Mouse (Mus musculus) forebrain, embryonic 10.5 days (tissue): ENCODE results near the gene Slc16a3. TPM values are rescaled to one million over a fixed set of nuclear protein-coding genes. Genes with fewer than 3 reads are reported as not detected.

ENCODE experiments used
- DNase-seq: peaks from one replicate; pipeline ENCODE4 v3.0.0-alpha.2; 2017; ENCODE audit warnings: low spot score; ENCODE audit errors: extremely low spot score
- H3K27ac ChIP-seq: fragments of 300-500 bp; sonication (generic); 2 replicates; pipeline ENCODE4 v1.5.1; 2016; ENCODE audit warnings: mild to moderate bottlenecking
- H3K27me3 ChIP-seq: fragments of 300-500 bp; sonication (generic); 2 replicates; pipeline ENCODE4 v1.6.1; 2016; ENCODE audit warnings: mild to moderate bottlenecking; ENCODE audit not compliant: poor library complexity, severe bottlenecking
- H3K36me3 ChIP-seq: fragments of 300-500 bp; sonication (generic); replicated peaks from 2 replicates; pipeline ENCODE4 v1.6.1; 2016; ENCODE audit warnings: mild to moderate bottlenecking, moderate library complexity
- H3K4me1 ChIP-seq: fragments of 300-500 bp; sonication (generic); 2 replicates; pipeline ENCODE4 v1.6.1; 2016
- H3K4me3 ChIP-seq: fragments of 300-500 bp; sonication (generic); 2 replicates; pipeline ENCODE4 v1.5.1; 2016; ENCODE audit warnings: mild to moderate bottlenecking, moderate library complexity
- H3K9me3 ChIP-seq: fragments of 300-500 bp; sonication (generic); 2 replicates; pipeline ENCODE4 v1.6.1; 2016; ENCODE audit warnings: mild to moderate bottlenecking, moderate library complexity
- WGBS: fragments of 180-500 bp; shearing (Covaris S2); methylation state at CpG from one replicate; pipeline ENCODE4 v1.1.7; 2016; 5-methylcytosine and 5-hydroxymethylcytosine counted together
- polyA plus RNA-seq: library from polyadenylated mRNA; unstranded; fragments of >200 nt; fragmentation: Nextera tagmentation; extraction: Ambion mirVana; gene quantifications from 2 replicates; pipeline ENCODE4 v1.2.1, GENCODE M21; 2016

Slc16a3 gene
- polyA plus RNA-seq, 1 experiment from 2014 or later, result 147 TPM

GRCm38 (mm10) chr11:120931479-120931878 is 16.8 kb upstream of the Slc16a3 start:
- peaks cover 21% of the 10 kb centered on the region for H3K36me3 ChIP-seq
- peaks cover 4% of the 10 kb centered on the region; the same call in 1 of the 2 replicates for H3K9me3 ChIP-seq
- WGBS, result 93% methylated on average over 4 of the region's 4 CpGs
- no peaks in the 10 kb centered on the region for H3K27me3 ChIP-seq
- no peak for DNase-seq
- H3K4me3 ChIP-seq, result no peak overlapping the region; the same call in 1 of the 2 replicates
- no peak overlapping the region for H3K27ac ChIP-seq
- H3K4me1 ChIP-seq, result peaks cover 18% of the 10 kb centered on the region

- 9% methylated on average over 44 of the region's 44 CpGs for WGBS
- peak within 1 kb of the TSS; percentile 88 for H3K27ac ChIP-seq
Measured at GRCm38 (mm10) chr11:120932564-120933398, 15.5 kb upstream of the Slc16a3 start, which contains the start of gene Ccdc57. Gene Ccdc57, minus strand, starts transcription at chr11:120932872.

DNA sequence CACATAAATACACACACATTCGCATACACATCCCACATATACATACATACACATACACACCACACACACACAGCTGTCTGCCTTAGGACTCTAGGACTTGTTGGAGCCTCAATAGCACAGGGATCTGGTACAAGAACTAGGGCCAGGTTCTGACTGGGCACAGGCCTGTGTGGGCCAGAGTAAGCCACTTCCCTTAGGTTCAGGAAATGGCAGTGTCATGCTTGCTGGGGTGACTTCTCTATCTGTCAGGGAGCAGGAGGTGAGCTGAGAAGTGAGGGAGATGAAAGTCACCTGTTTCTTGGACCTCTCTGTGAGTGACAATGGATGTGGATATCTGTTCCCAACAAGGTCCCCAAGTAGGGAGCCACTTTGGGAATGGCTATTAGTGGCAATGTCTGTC is 10.3 kb upstream of the Slc16a3 start:
- H3K4me3 ChIP-seq, result no peak overlapping the region
- H3K9me3 ChIP-seq, result no peaks in the 10 kb centered on the region
- no peaks in the 10 kb centered on the region for H3K36me3 ChIP-seq
- peaks cover 14% of the 10 kb centered on the region for H3K4me1 ChIP-seq
- 95% methylated on average over 1 of the region's 1 CpGs for WGBS
- no peak for DNase-seq
- H3K27me3 ChIP-seq, result no peaks in the 10 kb centered on the region
- H3K27ac ChIP-seq, result no peak overlapping the region

More at GRCm38 (mm10) chr11:120932564-120933398, 15.5 kb upstream of the Slc16a3 start, which contains the start of gene Ccdc57:
- DNase-seq, result peak; percentile 89
- Histone ChIP-seq H3K27me3 (no peaks in the 10 kb centered on the region), H3K36me3 (peaks cover 21% of the 10 kb centered on the region), H3K9me3 (peaks cover 4% of the 10 kb centered on the region; the same call in 1 of the 2 replicates), H3K4me3 (peak within 1 kb of the TSS; percentile 60), H3K4me1 (peaks cover 18% of the 10 kb centered on the region)

DNA sequence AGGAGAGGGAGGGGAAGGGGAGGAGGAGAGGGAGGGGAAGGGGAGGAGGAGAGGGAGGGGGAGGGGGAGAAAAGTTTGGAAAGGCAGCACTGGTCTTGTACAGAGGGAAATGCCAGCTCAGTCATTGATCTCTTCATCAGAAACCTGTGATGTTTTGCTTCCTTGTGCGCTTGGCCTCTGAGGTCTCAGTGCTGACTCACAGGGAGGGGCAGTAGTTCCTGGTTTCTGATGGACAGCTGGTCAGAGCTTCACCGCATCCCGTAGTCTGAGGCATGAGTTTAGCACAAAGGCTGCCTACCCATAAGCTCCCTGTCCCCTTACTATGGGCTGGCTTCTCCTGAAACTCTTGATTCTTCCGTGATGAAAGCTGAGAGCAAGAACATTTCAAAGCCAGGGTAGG is 9.5 kb upstream of the Slc16a3 start:
- Histone ChIP-seq H3K27ac (no peak overlapping the region), H3K9me3 (no peaks in the 10 kb centered on the region)
- 64% methylated on average over 4 of the region's 4 CpGs for WGBS

DNA sequence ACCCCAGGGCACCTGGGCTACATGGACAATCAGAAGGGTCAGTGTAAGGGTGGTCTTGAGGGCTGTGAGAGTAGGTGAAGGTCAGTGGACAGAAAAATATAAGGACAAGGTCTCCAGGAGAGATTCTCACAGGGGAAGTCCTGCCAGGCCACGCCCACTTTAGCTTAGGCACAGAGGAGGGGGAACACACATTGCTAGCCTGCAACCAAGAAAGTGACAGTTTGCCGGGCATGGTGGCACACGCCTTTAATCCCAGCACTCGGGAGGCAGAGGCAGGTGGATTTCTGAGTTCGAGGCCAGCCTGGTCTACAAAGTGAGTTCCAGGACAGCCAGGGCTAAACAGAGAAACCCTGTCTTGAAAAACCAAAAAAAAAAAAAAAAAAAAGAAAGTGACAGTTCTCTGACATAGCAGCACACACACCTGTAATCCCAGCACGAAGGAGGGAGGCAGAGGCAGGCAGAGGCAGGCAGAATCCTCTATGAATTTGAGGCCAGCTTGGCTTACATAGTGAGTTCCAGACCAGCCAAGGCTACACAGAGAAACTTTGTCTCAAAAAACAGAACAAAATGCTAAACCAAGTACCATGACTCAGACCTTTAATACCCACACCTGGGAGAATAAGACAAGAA is 8.5 kb upstream of the Slc16a3 start:
- Histone ChIP-seq H3K4me3 (no peak overlapping the region), H3K4me1 (peaks cover 10% of the 10 kb centered on the region; the same call in 1 of the 2 replicates), H3K27ac (no peak overlapping the region), H3K27me3 (no peaks in the 10 kb centered on the region), H3K36me3 (no peaks in the 10 kb centered on the region), H3K9me3 (no peaks in the 10 kb centered on the region)
- no peak for DNase-seq
- 71% methylated on average over 6 of the region's 6 CpGs for WGBS

More for the DNA sequence above, 9.5 kb upstream of the Slc16a3 start:
- H3K4me1 ChIP-seq, result peaks cover 10% of the 10 kb centered on the region; the same call in 1 of the 2 replicates
- no peaks in the 10 kb centered on the region for H3K27me3 ChIP-seq
- no peaks in the 10 kb centered on the region for H3K36me3 ChIP-seq
- H3K4me3 ChIP-seq, result no peak overlapping the region
- no peak for DNase-seq

- no peak for DNase-seq
- WGBS, result 91% methylated on average over 6 of the region's 6 CpGs
- Histone ChIP-seq H3K9me3 (no peaks in the 10 kb centered on the region), H3K36me3 (no peaks in the 10 kb centered on the region), H3K27ac (no peak overlapping the region), H3K4me1 (peaks cover 10% of the 10 kb centered on the region; the same call in 1 of the 2 replicates), H3K4me3 (no peak overlapping the region), H3K27me3 (no peaks in the 10 kb centered on the region)
Measured at GRCm38 (mm10) chr11:120940959-120941358, 7.3 kb upstream of the Slc16a3 start.

DNA sequence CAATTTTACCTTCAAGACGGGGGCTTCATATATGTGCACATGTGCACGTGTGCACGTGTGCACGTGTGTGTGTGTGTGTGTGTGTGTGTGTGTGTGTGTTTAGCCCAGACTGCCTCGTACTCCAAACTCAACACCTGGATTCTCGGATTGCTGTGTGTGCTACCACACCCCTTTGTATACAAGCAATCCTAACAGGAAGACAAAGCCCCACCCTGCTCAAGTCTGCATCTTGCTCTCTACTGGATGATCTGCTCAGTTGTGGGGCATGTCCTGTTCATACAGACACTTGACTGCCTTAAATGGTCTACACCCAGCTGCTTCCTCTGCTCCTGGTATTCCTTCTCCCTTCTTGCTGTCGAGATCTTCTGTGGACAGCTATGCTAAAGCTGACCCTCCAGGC is 3.0 kb upstream of the Slc16a3 start:
- WGBS, result 81% methylated on average over 7 of the region's 7 CpGs
- Histone ChIP-seq H3K9me3 (no peaks in the 10 kb centered on the region), H3K4me1 (peaks cover 28% of the 10 kb centered on the region), H3K36me3 (no peaks in the 10 kb centered on the region), H3K27me3 (peaks cover 22% of the 10 kb centered on the region), H3K27ac (no peak overlapping the region), H3K4me3 (no peak overlapping the region)
- DNase-seq, result no peak

DNA sequence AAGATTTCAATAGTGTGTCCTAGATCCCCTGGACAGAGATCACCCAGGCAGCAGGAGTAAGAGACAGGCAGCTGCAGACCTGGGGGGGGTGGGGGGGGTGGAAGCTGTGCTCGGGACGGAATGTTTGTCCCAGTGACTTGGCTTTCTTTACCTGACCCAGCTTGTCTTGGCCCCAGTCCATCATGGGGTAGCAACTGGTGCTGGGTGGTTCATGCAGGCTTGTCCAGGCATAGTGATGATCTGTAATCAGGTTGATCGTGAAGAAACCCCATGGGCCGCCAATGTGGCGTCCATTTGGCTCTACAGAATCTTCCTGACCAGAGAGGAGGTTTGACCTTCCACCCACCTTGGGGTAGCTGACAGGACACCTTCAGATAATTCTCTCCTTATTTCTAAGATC is 2.4 kb upstream of the Slc16a3 start:
- Histone ChIP-seq H3K4me3 (no peak overlapping the region), H3K4me1 (peaks cover 35% of the 10 kb centered on the region), H3K27ac (no peak overlapping the region), H3K27me3 (peaks cover 22% of the 10 kb centered on the region), H3K9me3 (no peaks in the 10 kb centered on the region), H3K36me3 (no peaks in the 10 kb centered on the region)
- DNase-seq, result no peak
- WGBS, result 96% methylated on average over 5 of the region's 5 CpGs

- under 1% methylated on average over 75 of the region's 75 CpGs for WGBS
- Histone ChIP-seq H3K4me3 (peak overlapping the region; percentile 74), H3K27me3 (peaks cover 22% of the 10 kb centered on the region), H3K4me1 (peaks cover 63% of the 10 kb centered on the region), H3K27ac (peak overlapping the region; percentile 94), H3K36me3 (peaks cover 25% of the 10 kb centered on the region), H3K9me3 (no peaks in the 10 kb centered on the region)
- peak; percentile 74 for DNase-seq
Measured at GRCm38 (mm10) chr11:120948861-120949851, 876 bp downstream of the Slc16a3 start.

DNA sequence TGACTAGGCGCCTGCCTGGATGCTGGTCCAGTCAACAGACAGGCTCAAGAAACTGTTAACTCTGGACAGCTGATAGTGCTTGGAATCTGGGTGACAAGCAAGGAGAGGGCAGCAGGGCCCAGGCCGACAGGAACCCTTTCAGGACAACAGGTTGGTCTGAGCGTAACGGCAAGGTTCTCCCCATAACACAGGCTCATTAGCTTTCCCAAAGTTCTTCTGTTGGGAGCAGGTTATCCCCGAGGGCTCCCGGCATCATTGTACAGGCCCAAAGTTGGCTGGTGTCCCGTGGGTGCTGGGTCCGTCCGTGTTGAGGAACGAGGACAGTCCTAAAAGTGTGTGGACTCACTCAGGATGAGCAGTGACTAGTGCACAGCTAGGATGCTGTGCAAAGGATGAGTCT is 1.6 kb downstream of the Slc16a3 start:
- WGBS, result 6% methylated on average over 10 of the region's 10 CpGs
- peaks cover 22% of the 10 kb centered on the region for H3K27me3 ChIP-seq
- H3K27ac ChIP-seq, result peak overlapping the region; percentile 94
- peak overlapping the region; percentile 74 for H3K4me3 ChIP-seq
- H3K4me1 ChIP-seq, result peaks cover 69% of the 10 kb centered on the region
- peaks cover 32% of the 10 kb centered on the region for H3K36me3 ChIP-seq
- no peaks in the 10 kb centered on the region for H3K9me3 ChIP-seq
- no peak for DNase-seq

DNA sequence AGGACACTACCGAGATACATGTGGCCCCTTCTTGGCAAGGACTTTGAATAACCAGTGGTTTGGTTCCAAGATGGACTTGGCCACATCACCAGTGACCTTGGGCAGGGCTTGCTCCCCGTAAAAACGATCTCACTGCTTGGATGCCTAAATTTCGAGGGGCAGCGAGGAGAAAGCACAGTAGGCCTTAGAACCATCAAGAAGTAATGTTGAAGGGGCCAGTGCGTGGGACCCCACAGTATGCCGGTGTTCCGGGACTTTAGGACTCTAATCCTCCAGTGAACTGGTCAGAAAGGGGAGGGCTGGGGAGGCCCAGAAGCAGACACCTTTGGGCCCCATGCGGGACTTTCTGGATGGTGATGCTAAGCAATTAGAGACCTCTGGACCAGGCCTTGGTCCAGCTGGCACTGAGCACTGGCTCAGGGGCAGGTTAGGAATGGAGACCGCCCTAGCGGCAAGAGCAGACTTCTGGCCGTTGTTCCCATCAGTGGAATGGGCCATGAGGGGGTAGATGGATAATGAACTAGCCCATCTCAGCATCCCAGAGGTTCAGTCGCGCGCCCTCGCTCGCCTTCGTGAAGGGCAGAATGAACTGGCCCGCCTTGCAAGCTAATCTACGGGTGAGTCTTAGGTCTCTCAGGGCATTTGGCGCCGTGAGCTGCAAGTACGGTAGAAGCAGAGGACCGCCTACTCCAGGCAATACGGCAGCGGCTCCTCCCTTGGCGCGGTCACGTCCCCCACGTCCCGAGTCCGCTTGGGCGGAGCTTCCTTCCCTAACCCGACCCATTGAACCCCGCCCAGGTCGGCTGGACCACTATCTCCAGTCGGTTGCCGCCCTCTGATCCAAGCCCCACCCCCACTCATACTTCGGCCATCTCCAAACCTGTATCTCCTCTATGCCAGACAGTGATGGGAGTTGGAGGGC is 2.3 kb downstream of the Slc16a3 start:
- Histone ChIP-seq H3K27ac (peak overlapping the region; percentile 94), H3K4me1 (peaks cover 69% of the 10 kb centered on the region), H3K36me3 (peaks cover 38% of the 10 kb centered on the region), H3K9me3 (no peaks in the 10 kb centered on the region), H3K4me3 (peak overlapping the region; percentile 74), H3K27me3 (peaks cover 22% of the 10 kb centered on the region)
- DNase-seq, result peak; percentile 96
- WGBS, result under 1% methylated on average over 39 of the region's 39 CpGs
